Mouse (Mus musculus): ENCODE data around the gene Hnrnpl.

DNA sequence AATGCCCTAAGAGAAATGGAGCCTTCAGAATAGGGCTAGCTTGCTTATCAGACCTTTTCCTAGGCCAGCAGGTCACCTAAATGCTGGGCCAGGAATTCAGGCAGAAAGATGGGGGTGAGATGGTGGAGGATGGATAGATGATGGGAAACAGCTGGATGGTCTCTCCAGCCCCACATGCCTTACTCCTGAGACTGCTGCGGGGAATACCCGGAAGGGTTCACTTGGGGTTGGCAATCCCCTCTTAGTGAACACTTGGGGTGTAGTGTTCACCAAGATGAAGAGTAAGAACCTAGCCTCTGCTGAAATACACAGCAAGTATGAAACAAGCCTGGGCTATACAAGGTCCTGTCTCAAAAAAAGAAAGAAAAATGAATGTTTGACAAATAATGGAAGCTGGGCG is 19.1 kb upstream of the Hnrnpl start:
- TF ChIP-seq KAT2A (IDR thresholded peaks at IDR 0.05; ENCODE audit: insufficient replicate concordance, low read length) (no peak), CHD1 (IDR thresholded peaks at IDR 0.05; ENCODE audit: low read depth, low read length) (no peak), POLR2A (IDR thresholded peaks at IDR 0.05; ENCODE audit: low read depth, low read length) (no peak), ZC3H11A (IDR thresholded peaks at IDR 0.05; ENCODE audit: low read depth, low read length) (no peak), IRF4 (IDR thresholded peaks at IDR 0.05; ENCODE audit: low read depth, low read length) (no peak), HCFC1 (IDR thresholded peaks at IDR 0.05; ENCODE audit: low read depth, low read length) (no peak)

Measured in CH12.LX (cell line).